Comparison of ENCODE assay signal across 17 mouse cellular contexts in genomic region chr9:102314795-102315194, GRCm38 (mm10). TPM values are rescaled to one million over a fixed set of nuclear protein-coding genes. Genes with fewer than 3 reads are reported as not detected.
"Had no signal": no experiment of that assay in that cellular context is flagged by ENCODE, and none has a peak within 500 bp of the region (broad histone marks: within the 10 kb centered on the region; RNA-seq: fewer than 3 reads in every experiment).

No protein-coding gene starts in this region.

- H3K4me3 ChIP-seq: lung, embryonic 15.5 days; megakaryocyte, embryonic 14.5 days; midbrain, embryonic 13.5 days; midbrain, embryonic 15.5 days; neural tube, embryonic 12.5 days; stomach, embryonic 15.5 days had no signal

- H3K4me1 ChIP-seq: lung, embryonic 15.5 days; megakaryocyte, embryonic 14.5 days; stomach, embryonic 15.5 days had no signal

- H3K27ac ChIP-seq: lung, embryonic 15.5 days; macrophage; midbrain, embryonic 13.5 days; midbrain, embryonic 15.5 days; neural tube, embryonic 12.5 days; stomach, embryonic 15.5 days; stomach, postnatal 0 days had no signal

- H3K9me3 ChIP-seq: lung, embryonic 15.5 days; midbrain, embryonic 15.5 days; stomach, embryonic 15.5 days had no signal

- H3K4me2 ChIP-seq: lung, embryonic 15.5 days; midbrain, embryonic 11.5 days; midbrain, embryonic 13.5 days; midbrain, embryonic 15.5 days; neural tube, embryonic 12.5 days; stomach, embryonic 15.5 days had no signal

- H3K27me3 ChIP-seq: lung, embryonic 15.5 days; megakaryocyte, embryonic 14.5 days; midbrain, embryonic 13.5 days; midbrain, embryonic 15.5 days; neural tube, embryonic 12.5 days; stomach, embryonic 15.5 days had no signal

- H3K36me3 ChIP-seq: lung, embryonic 15.5 days; midbrain, embryonic 15.5 days; neural tube, embryonic 12.5 days; stomach, embryonic 15.5 days had no signal

- DNase-seq: lung, adult 2 months; lung, postnatal 14 days; lung, postnatal 36 days; right cerebral cortex, postnatal 14 days; thymus, adult 2 months; thymus, postnatal 25 days; thymus, postnatal 4 days had no signal

- H3K9ac ChIP-seq: lung, embryonic 15.5 days; midbrain, embryonic 13.5 days; midbrain, embryonic 15.5 days; neural tube, embryonic 12.5 days; stomach, embryonic 15.5 days had no signal

- ATAC-seq: lung, postnatal 0 days; midbrain, embryonic 13.5 days; midbrain, embryonic 15.5 days had no signal

RNA-seq across cellular contexts. Expression of gene Ephb1, which starts 39.7 kb away (rescaled TPM):
- polyA plus RNA-seq: macrophage had no signal
